Comparison of ENCODE assay signal across 20 mouse cellular contexts in genomic region chr4:119981047-119981720, GRCm38 (mm10).
DNase-seq lines count a peak whose midpoint lies in the region; ATAC-seq and TF ChIP-seq lines count a peak whose summit lies in the region.
"Had no signal": no experiment of that assay in that cellular context is flagged by ENCODE, and none has a peak within 500 bp of the region (broad histone marks: within the 10 kb centered on the region; RNA-seq: fewer than 3 reads in every experiment).

No protein-coding gene starts in this region.

- no peak overlapping the region for H3K4me3 ChIP-seq in heart, embryonic 10.5 days
- H3K4me3 ChIP-seq in heart, embryonic 12.5 days, result no peak overlapping the region
- H3K4me3 ChIP-seq in hindbrain, embryonic 16.5 days (ENCODE audit: low read length), result no peak overlapping the region
- no peak overlapping the region for H3K4me3 ChIP-seq in hindbrain, embryonic 12.5 days
- no peak overlapping the region for H3K4me3 ChIP-seq in midbrain, postnatal 0 days (ENCODE audit: low read depth, low read length)
- H3K4me3 ChIP-seq in midbrain, embryonic 16.5 days (ENCODE audit: low read depth, low read length), result no peak overlapping the region
- no peak overlapping the region for H3K4me3 ChIP-seq in gastrocnemius, adult 2 months
- H3K4me3 ChIP-seq: limb, embryonic 12.5 days; liver, embryonic 13.5 days; lung, embryonic 15.5 days; midbrain, embryonic 12.5 days; neural tube, embryonic 13.5 days had no signal

- H3K27ac ChIP-seq in heart, embryonic 10.5 days, result peak overlapping the region; percentile 16; the same call in 1 of the 2 replicates
- H3K27ac ChIP-seq in heart, embryonic 12.5 days (ENCODE audit: poor library complexity, severe bottlenecking), result no peak overlapping the region
- no peak overlapping the region for H3K27ac ChIP-seq in hindbrain, embryonic 16.5 days (ENCODE audit: low read depth, low read length)
- H3K27ac ChIP-seq in hindbrain, embryonic 12.5 days, result no peak overlapping the region
- no peak overlapping the region for H3K27ac ChIP-seq in midbrain, postnatal 0 days (ENCODE audit: low read depth, low read length)
- no peak overlapping the region for H3K27ac ChIP-seq in midbrain, embryonic 16.5 days (ENCODE audit: low read length)
- H3K27ac ChIP-seq in gastrocnemius, adult 2 months, result no peak overlapping the region
- H3K27ac ChIP-seq: limb, embryonic 12.5 days; liver, embryonic 13.5 days; lung, embryonic 15.5 days; midbrain, embryonic 12.5 days; neural tube, embryonic 13.5 days had no signal

- H3K9me3 ChIP-seq in heart, embryonic 10.5 days, result no peaks in the 10 kb centered on the region
- no peaks in the 10 kb centered on the region for H3K9me3 ChIP-seq in heart, embryonic 12.5 days (replicated peaks)
- no peaks in the 10 kb centered on the region for H3K9me3 ChIP-seq in hindbrain, embryonic 16.5 days (ENCODE audit: control insufficient read depth, low read length)
- no peaks in the 10 kb centered on the region for H3K9me3 ChIP-seq in hindbrain, embryonic 12.5 days (replicated peaks)
- H3K9me3 ChIP-seq in midbrain, postnatal 0 days (ENCODE audit: low read length), result no peaks in the 10 kb centered on the region
- no peaks in the 10 kb centered on the region for H3K9me3 ChIP-seq in midbrain, embryonic 16.5 days (replicated peaks; ENCODE audit: control insufficient read depth, low read length, poor library complexity, severe bottlenecking)
- H3K9me3 ChIP-seq: limb, embryonic 12.5 days; liver, embryonic 13.5 days; lung, embryonic 15.5 days; midbrain, embryonic 12.5 days; neural tube, embryonic 13.5 days had no signal

- no peaks in the 10 kb centered on the region for H3K36me3 ChIP-seq in heart, embryonic 10.5 days
- H3K36me3 ChIP-seq in heart, embryonic 12.5 days, result no peaks in the 10 kb centered on the region
- no peaks in the 10 kb centered on the region for H3K36me3 ChIP-seq in hindbrain, embryonic 16.5 days (ENCODE audit: control insufficient read depth, insufficient read depth, low read length)
- no peaks in the 10 kb centered on the region for H3K36me3 ChIP-seq in hindbrain, embryonic 12.5 days
- no peaks in the 10 kb centered on the region for H3K36me3 ChIP-seq in midbrain, postnatal 0 days (ENCODE audit: insufficient read depth, low read length)
- H3K36me3 ChIP-seq in midbrain, embryonic 16.5 days (ENCODE audit: control insufficient read depth, insufficient read depth, low read length), result no peaks in the 10 kb centered on the region
- H3K36me3 ChIP-seq: limb, embryonic 12.5 days; liver, embryonic 13.5 days; lung, embryonic 15.5 days; midbrain, embryonic 12.5 days; neural tube, embryonic 13.5 days had no signal

- H3K9ac ChIP-seq in heart, embryonic 12.5 days, result no peak overlapping the region
- H3K9ac ChIP-seq in hindbrain, embryonic 16.5 days (ENCODE audit: low read depth, low read length), result no peak overlapping the region
- H3K9ac ChIP-seq in hindbrain, embryonic 12.5 days, result no peak overlapping the region
- H3K9ac ChIP-seq in midbrain, postnatal 0 days (replicated peaks; ENCODE audit: low read length, poor library complexity, severe bottlenecking), result no peak overlapping the region
- no peak overlapping the region for H3K9ac ChIP-seq in midbrain, embryonic 16.5 days (ENCODE audit: low read depth, low read length)
- H3K9ac ChIP-seq: limb, embryonic 12.5 days; liver, embryonic 13.5 days; lung, embryonic 15.5 days; midbrain, embryonic 12.5 days; neural tube, embryonic 13.5 days had no signal

- intact Hi-C loops in gastrocnemius, adult 2 months (cut with DNase I), result no loop called here

- ATAC-seq in heart, embryonic 12.5 days (ENCODE audit: insufficient number of reproducible peaks, low FRiP score), result no peak
- peak; percentile 32; the same call in 1 of the 2 replicates for ATAC-seq in hindbrain, embryonic 16.5 days
- ATAC-seq in hindbrain, embryonic 12.5 days (ENCODE audit: low FRiP score), result no peak
- ATAC-seq in midbrain, postnatal 0 days (ENCODE audit: low FRiP score), result no peak
- no peak for ATAC-seq in midbrain, embryonic 16.5 days

- DNase-seq in heart, embryonic 10.5 days (ENCODE audit: low spot score), result no peak
- DNase-seq in midbrain, postnatal 0 days (ENCODE audit: low spot score), result peak; percentile 27
- DNase-seq in gastrocnemius, adult 2 months, result no peak
- DNase-seq: cerebellum, adult 18-20 months; cerebellum, postnatal 25 days; gastrocnemius, postnatal 10 days; kidney, adult 8-10 months; kidney, postnatal 25 days; layer of hippocampus, adult 9-11 months; liver, embryonic 13.5 days; thymus, postnatal 4 days had no signal

- TF ChIP-seq CTCF in midbrain, postnatal 0 days (IDR thresholded peaks at IDR 0.05), result no peak
- TF ChIP-seq CTCF in gastrocnemius, adult 2 months (IDR thresholded peaks at IDR 0.05), result no peak

- peaks cover 32% of the 10 kb centered on the region for H3K4me1 ChIP-seq in heart, embryonic 10.5 days
- peaks cover 16% of the 10 kb centered on the region for H3K4me1 ChIP-seq in heart, embryonic 12.5 days (replicated peaks)
- H3K4me1 ChIP-seq in hindbrain, embryonic 16.5 days (ENCODE audit: control insufficient read depth, insufficient read depth, low read depth, low read length), result peaks cover 2% of the 10 kb centered on the region; the same call in 1 of the 2 replicates
- peaks cover 9% of the 10 kb centered on the region for H3K4me1 ChIP-seq in hindbrain, embryonic 12.5 days
- peaks cover 2% of the 10 kb centered on the region; the same call in 1 of the 2 replicates for H3K4me1 ChIP-seq in midbrain, postnatal 0 days (ENCODE audit: insufficient read depth, low read length)
- H3K4me1 ChIP-seq in midbrain, embryonic 16.5 days (ENCODE audit: control insufficient read depth, insufficient read depth, low read length), result peaks cover under 1% of the 10 kb centered on the region
- H3K4me1 ChIP-seq: liver, embryonic 13.5 days had no signal

- 71% methylated on average over 12 of the region's 12 CpGs for WGBS in heart, embryonic 10.5 days
- 68% methylated on average over 12 of the region's 12 CpGs for WGBS in heart, embryonic 12.5 days
- WGBS in hindbrain, embryonic 16.5 days, result 83% methylated on average over 12 of the region's 12 CpGs
- 87% methylated on average over 12 of the region's 12 CpGs for WGBS in hindbrain, embryonic 12.5 days
- 79% methylated on average over 12 of the region's 12 CpGs for WGBS in midbrain, postnatal 0 days
- 87% methylated on average over 12 of the region's 12 CpGs for WGBS in midbrain, embryonic 16.5 days

- H3K4me2 ChIP-seq in heart, embryonic 12.5 days, result no peak overlapping the region
- H3K4me2 ChIP-seq in hindbrain, embryonic 16.5 days (ENCODE audit: low read length), result no peak overlapping the region
- no peak overlapping the region for H3K4me2 ChIP-seq in hindbrain, embryonic 12.5 days (replicated peaks)
- no peak overlapping the region for H3K4me2 ChIP-seq in midbrain, postnatal 0 days (ENCODE audit: low read depth, low read length, poor library complexity, severe bottlenecking)
- no peak overlapping the region for H3K4me2 ChIP-seq in midbrain, embryonic 16.5 days (ENCODE audit: low read length)
- H3K4me2 ChIP-seq: limb, embryonic 12.5 days; liver, embryonic 13.5 days; lung, embryonic 15.5 days; midbrain, embryonic 12.5 days; neural tube, embryonic 13.5 days had no signal

- H3K27me3 ChIP-seq in heart, embryonic 10.5 days (ENCODE audit: insufficient read depth, poor library complexity, severe bottlenecking), result peaks cover 9% of the 10 kb centered on the region; the same call in 1 of the 2 replicates
- H3K27me3 ChIP-seq in heart, embryonic 12.5 days (replicated peaks), result peaks cover 3% of the 10 kb centered on the region; the same call in 1 of the 2 replicates
- no peaks in the 10 kb centered on the region for H3K27me3 ChIP-seq in hindbrain, embryonic 16.5 days (replicated peaks; ENCODE audit: control insufficient read depth, insufficient read depth, low read length)
- H3K27me3 ChIP-seq in hindbrain, embryonic 12.5 days, result no peaks in the 10 kb centered on the region
- H3K27me3 ChIP-seq in midbrain, postnatal 0 days (ENCODE audit: insufficient read depth, low read length), result no peaks in the 10 kb centered on the region
- H3K27me3 ChIP-seq in midbrain, embryonic 16.5 days (ENCODE audit: control insufficient read depth, insufficient read depth, low read depth, low read length), result no peaks in the 10 kb centered on the region
- H3K27me3 ChIP-seq: CH12.LX; limb, embryonic 12.5 days; liver, embryonic 13.5 days; lung, embryonic 15.5 days; midbrain, embryonic 12.5 days; neural tube, embryonic 13.5 days had no signal
